Mouse (Mus musculus) CH12.LX (cell line): Measurements from ENCODE around the gene Dexi.

Experiments used
- CHD2 ChIP-seq: IDR thresholded peaks from 2 replicates; pipeline ENCODE4 v1.6.1; 2011; ENCODE audit warnings: low read length, improper control_type of control experiment
- CTCF ChIP-seq, 2 experiments: IDR thresholded peaks in 1 of 2; conservative IDR thresholded peaks in 1 of 2; 2 replicates each; pipeline ENCODE4 v1.5.1; 2011 to 2012; ENCODE audit warnings: low read depth in 2 of 2, low read length in 2 of 2, improper control_type of control experiment in 1 of 2, inconsistent platforms in 1 of 2, mild to moderate bottlenecking in 1 of 2, moderate library complexity in 1 of 2
- EP300 ChIP-seq: IDR thresholded peaks from 2 replicates; pipeline ENCODE4 v1.6.1; 2011; ENCODE audit warnings: low read length, improper control_type of control experiment
- GABPA ChIP-seq: IDR thresholded peaks from 2 replicates; pipeline ENCODE4 v1.6.1; 2012; ENCODE audit warnings: low read depth, low read length, improper control_type of control experiment, inconsistent platforms; ENCODE audit not compliant: insufficient replicate concordance
- JUND ChIP-seq: conservative IDR thresholded peaks from 2 replicates; pipeline ENCODE4 v1.6.1; 2011; ENCODE audit warnings: low read depth, low read length, improper control_type of control experiment
- MAFK ChIP-seq: IDR thresholded peaks from 2 replicates; pipeline ENCODE4 v1.6.1; 2011; ENCODE audit warnings: low read length, improper control_type of control experiment; ENCODE audit not compliant: insufficient replicate concordance
- PAX5 ChIP-seq: IDR thresholded peaks from 2 replicates; pipeline ENCODE4 v1.6.1; 2012; ENCODE audit warnings: low read length, inconsistent platforms, mixed read lengths
- USF2 ChIP-seq: conservative IDR thresholded peaks from 2 replicates; pipeline ENCODE4 v1.6.1; 2011; ENCODE audit warnings: low read depth, low read length, improper control_type of control experiment
- ZKSCAN1 ChIP-seq: IDR thresholded peaks from 2 replicates; pipeline ENCODE4 v1.6.1; 2012; ENCODE audit warnings: low read depth, inconsistent platforms, low read length, improper control_type of control experiment, borderline replicate concordance

- TF ChIP-seq MAFK (no peak), JUND (no peak), GABPA (no peak), CHD2 (no peak), USF2 (no peak), EP300 (no peak), PAX5 (no peak), CTCF (conservative IDR thresholded peaks at IDR 0.05 in 1 of 2, IDR thresholded peaks at IDR 0.05 in 1 of 2; ENCODE audit: low read depth in 2 of 2, low read length in 2 of 2) (no peak), ZKSCAN1 (no peak)
These were observed 6.1 kb upstream of the Dexi start for GRCm38 (mm10) chr16:10548938-10549337.
